8 mouse cellular contexts compared by ENCODE assay signal in genomic region chr2:120608830-120609723, GRCm38 (mm10). TPM values are rescaled to one million over a fixed set of nuclear protein-coding genes. Genes with fewer than 3 reads are reported as not detected.
DNase-seq lines count a peak whose midpoint lies in the region; ATAC-seq and TF ChIP-seq lines count a peak whose summit lies in the region.

Gene Haus2 (plus strand): TSS chr2:120609383.
Gene Lrrc57 (minus strand): TSS chr2:120609520.

- peak within 1 kb of the TSS; percentile 78 for H3K4me2 ChIP-seq in forebrain, embryonic 13.5 days
- peak within 1 kb of the TSS; percentile 82 for H3K4me2 ChIP-seq in neural tube, embryonic 15.5 days

- under 1% methylated on average over 52 of the region's 52 CpGs for WGBS in forebrain, embryonic 13.5 days
- under 1% methylated on average over 52 of the region's 52 CpGs for WGBS in neural tube, embryonic 15.5 days

- DNase-seq in c-Kit-positive CD71-positive TER-119-positive erythroid progenitor cells, embryonic 14.5 days (ENCODE audit: low spot score) = peak; percentile 87
- peak; percentile 91 to 96 for DNase-seq in heart, postnatal 14 days
- peak; percentile 89 for DNase-seq in layer of hippocampus, adult 11-12 months (ENCODE audit: low spot score)
- DNase-seq in lung, adult 18-20 months = peak; percentile 88 to 92
- DNase-seq in testis, postnatal 14 days (ENCODE audit: low spot score) = peak; percentile 92

- intact Hi-C loops in heart, postnatal 14 days (cut with DNase I) = loop anchor here (2.0 to 5.0 kb wide), 4 partner anchors 44 to 132 kb away; no protein-coding TSS in a partner anchor

- H3K9me3 ChIP-seq in E14TG2a.4 (ENCODE audit: low read length) = no peaks in the 10 kb centered on the region
- H3K9me3 ChIP-seq in forebrain, embryonic 13.5 days (replicated peaks) = no peaks in the 10 kb centered on the region
- no peaks in the 10 kb centered on the region for H3K9me3 ChIP-seq in neural tube, embryonic 15.5 days (replicated peaks)

- peak; percentile 97 for ATAC-seq in forebrain, embryonic 13.5 days
- ATAC-seq in neural tube, embryonic 15.5 days (ENCODE audit: low FRiP score) = peak; percentile 95

- peak within 1 kb of the TSS; percentile 97 for H3K4me3 ChIP-seq in E14TG2a.4 (replicated peaks; ENCODE audit: low read length)
- peak within 1 kb of the TSS; percentile 83 for H3K4me3 ChIP-seq in forebrain, embryonic 13.5 days
- peak within 1 kb of the TSS; percentile 95 for H3K4me3 ChIP-seq in neural tube, embryonic 15.5 days (replicated peaks)

- peaks cover 48% of the 10 kb centered on the region for H3K36me3 ChIP-seq in E14TG2a.4 (ENCODE audit: insufficient read depth, low read length)
- peaks cover 27% of the 10 kb centered on the region; the same call in 1 of the 2 replicates for H3K36me3 ChIP-seq in forebrain, embryonic 13.5 days (ENCODE audit: poor library complexity, severe bottlenecking)
- peaks cover 12% of the 10 kb centered on the region for H3K36me3 ChIP-seq in neural tube, embryonic 15.5 days

- no peak for TF ChIP-seq CTCF in E14TG2a.4 (conservative IDR thresholded peaks at IDR 0.05; ENCODE audit: low read length)

- peaks cover 30% of the 10 kb centered on the region for H3K4me1 ChIP-seq in E14TG2a.4 (replicated peaks; ENCODE audit: low read depth, low read length)
- H3K4me1 ChIP-seq in forebrain, embryonic 13.5 days = peaks cover 23% of the 10 kb centered on the region
- peaks cover 21% of the 10 kb centered on the region for H3K4me1 ChIP-seq in neural tube, embryonic 15.5 days

- H3K27ac ChIP-seq in forebrain, embryonic 13.5 days = peak within 1 kb of the TSS; percentile 89
- H3K27ac ChIP-seq in neural tube, embryonic 15.5 days (replicated peaks) = peak within 1 kb of the TSS; percentile 93

- no peaks in the 10 kb centered on the region for H3K27me3 ChIP-seq in E14TG2a.4 (ENCODE audit: insufficient read depth, low read length)
- no peaks in the 10 kb centered on the region for H3K27me3 ChIP-seq in forebrain, embryonic 13.5 days
- H3K27me3 ChIP-seq in neural tube, embryonic 15.5 days (replicated peaks) = no peaks in the 10 kb centered on the region

- H3K9ac ChIP-seq in forebrain, embryonic 13.5 days = peak within 1 kb of the TSS; percentile 90
- H3K9ac ChIP-seq in neural tube, embryonic 15.5 days (replicated peaks) = peak within 1 kb of the TSS; percentile 93

RNA-seq across cellular contexts. Expression of gene Haus2, which starts in this region (rescaled TPM):
- 33.5 and 38.4 TPM in 2 replicates for polyA plus RNA-seq in forebrain, embryonic 13.5 days (2015; fragmentation: Nextera tagmentation; extraction: Ambion mirVana)
- total RNA-seq in heart, postnatal 14 days (2021) = 10 to 100 TPM in 1 of 2 experiments, 1 to 10 TPM in 1; 9.2 to 10.8 TPM
- polyA plus RNA-seq in neural tube, embryonic 15.5 days (2015; fragmentation: Nextera tagmentation; extraction: Ambion mirVana) = 26.2 and 27.9 TPM in 2 replicates

RNA-seq across cellular contexts. Expression of gene Lrrc57, which starts in this region (rescaled TPM):
- polyA plus RNA-seq in forebrain, embryonic 13.5 days (2015; fragmentation: Nextera tagmentation; extraction: Ambion mirVana) = 34.5 and 37.2 TPM in 2 replicates
- total RNA-seq in heart, postnatal 14 days (2021) = 10 to 100 TPM; 13.3 to 13.6 TPM
- 32.7 and 36.7 TPM in 2 replicates for polyA plus RNA-seq in neural tube, embryonic 15.5 days (2015; fragmentation: Nextera tagmentation; extraction: Ambion mirVana)

Comparison
In these comparisons a context has a peak if more than half of its experiments do, and no peak if none do; other contexts are left out.
1. Peak in every context shown above with its lines: DNase-seq, ATAC-seq, H3K4me3 ChIP-seq and H3K27ac ChIP-seq.